Mouse (Mus musculus): Measurements from ENCODE around the gene H2-Ke6.

- no peak for TF ChIP-seq CTCF (IDR thresholded peaks at IDR 0.05; ENCODE audit: low read depth, low read length)
- no peak for TF ChIP-seq TAL1 (conservative IDR thresholded peaks at IDR 0.05; ENCODE audit: low read depth, low read length)
- no peak for TF ChIP-seq GATA1 (IDR thresholded peaks at IDR 0.05; ENCODE audit: borderline replicate concordance, low read length)
- TF ChIP-seq POLR2AphosphoS5 (IDR thresholded peaks at IDR 0.05; ENCODE audit: insufficient replicate concordance, low read depth, low read length): no peak
Measured at GRCm38 (mm10) chr17:34045941-34046340, 18.1 kb upstream of the H2-Ke6 start.

All from G1E (cell line).